Mouse (Mus musculus): ENCODE data around the gene Slamf8. TPM values are rescaled to one million over a fixed set of nuclear protein-coding genes. Genes with fewer than 3 reads are reported as not detected.

Gene Slamf8
- total RNA-seq, 2 experiments from 2014 or later, result 0.40 to 0.50 TPM

GRCm38 (mm10) chr1:172532551-172532950, 57.8 kb downstream of the Slamf8 start:
- peak; percentile 52 for DNase-seq

Other genes starting within 250 kb of the Slamf8 start
- gene Kcnj10, start 249.4 kb downstream of the Slamf8 start, total RNA-seq (2021), result under 1 TPM; 0.46 to 0.56 TPM
- 10 to 100 TPM; 11.2 to 13.2 TPM for gene Pigm, start 214.0 kb downstream of the Slamf8 start, total RNA-seq (2021)
- gene Slamf9, start 115.2 kb downstream of the Slamf8 start, total RNA-seq (2021), result 1 to 10 TPM; 2.3 to 4.5 TPM
- gene Igsf9, start 108.8 kb downstream of the Slamf8 start, total RNA-seq (2021), result 1 to 10 TPM; 1.6 to 1.8 TPM
- gene Tagln2, start 90.5 kb downstream of the Slamf8 start, total RNA-seq (2021), result 10 to 100 TPM; 90.5 to 91.7 TPM
- under 1 TPM; 0.30 to 0.89 TPM for gene Cfap45, start 69.8 kb downstream of the Slamf8 start, total RNA-seq (2021)
- gene Vsig8, start 34.6 kb downstream of the Slamf8 start, total RNA-seq (2021), result under 1 TPM in 1 of 2 experiments, not detected in 1; 0.16 TPM
- gene Fcrl6, start 12.0 kb upstream of the Slamf8 start, total RNA-seq (2021), result not detected
- gene Dusp23, start 42.4 kb upstream of the Slamf8 start, total RNA-seq (2021), result 1 to 10 TPM; 7.1 to 7.7 TPM
- gene Crp, start 107.5 kb upstream of the Slamf8 start, total RNA-seq (2021), result under 1 TPM in 1 of 2 experiments, not detected in 1; 0.40 TPM